Mouse (Mus musculus): Measurements from ENCODE around the gene Lpgat1. TPM values are rescaled to one million over a fixed set of nuclear protein-coding genes. Genes with fewer than 3 reads are reported as not detected.

Lpgat1 gene
- polyA plus RNA-seq, 1 experiment from 2014 or later = 34.9 TPM

GRCm38 (mm10) chr1:191720419-191720818, 2.8 kb downstream of the Lpgat1 start:
- no peak for ATAC-seq (replicated peaks; ENCODE audit: insufficient number of reproducible peaks, low FRiP score, low TSS enrichment, low read depth)
- no peak overlapping the region for H3K9ac ChIP-seq (replicated peaks; ENCODE audit: low read length)
- H3K27me3 ChIP-seq (ENCODE audit: control insufficient read depth, insufficient read depth, low read length) = no peaks in the 10 kb centered on the region
- no peaks in the 10 kb centered on the region for H3K4me1 ChIP-seq (ENCODE audit: control insufficient read depth, insufficient read depth, low read length)
- no peak overlapping the region for H3K4me2 ChIP-seq (ENCODE audit: low read depth, low read length)
- H3K4me3 ChIP-seq (ENCODE audit: low read depth, low read length) = no peak overlapping the region
- no peaks in the 10 kb centered on the region for H3K36me3 ChIP-seq (replicated peaks; ENCODE audit: control insufficient read depth, insufficient read depth, low read depth, low read length)
- DNase-seq (ENCODE audit: low spot score) = no peak
- H3K9me3 ChIP-seq (replicated peaks; ENCODE audit: control insufficient read depth, low read length) = no peaks in the 10 kb centered on the region
- H3K27ac ChIP-seq (replicated peaks; ENCODE audit: low read depth, low read length) = no peak overlapping the region
- 89% methylated on average over 3 of the region's 3 CpGs for WGBS

- no peak overlapping the region for H3K4me2 ChIP-seq (ENCODE audit: low read depth, low read length)
- DNase-seq (ENCODE audit: low spot score) (no peak), ATAC-seq (replicated peaks; ENCODE audit: insufficient number of reproducible peaks, low FRiP score, low TSS enrichment, low read depth) (no peak)
- no peak overlapping the region for H3K27ac ChIP-seq (replicated peaks; ENCODE audit: low read depth, low read length)
- no peaks in the 10 kb centered on the region for H3K4me1 ChIP-seq (ENCODE audit: control insufficient read depth, insufficient read depth, low read length)
- no peak overlapping the region for H3K4me3 ChIP-seq (ENCODE audit: low read depth, low read length)
- no peaks in the 10 kb centered on the region for H3K27me3 ChIP-seq (ENCODE audit: control insufficient read depth, insufficient read depth, low read length)
- no peaks in the 10 kb centered on the region for H3K36me3 ChIP-seq (replicated peaks; ENCODE audit: control insufficient read depth, insufficient read depth, low read depth, low read length)
- H3K9me3 ChIP-seq (replicated peaks; ENCODE audit: control insufficient read depth, low read length) = no peaks in the 10 kb centered on the region
- 84% methylated on average over 4 of the region's 4 CpGs for WGBS
- no peak overlapping the region for H3K9ac ChIP-seq (replicated peaks; ENCODE audit: low read length)
These were observed 5.1 kb downstream of the Lpgat1 start for GRCm38 (mm10) chr1:191722706-191723105.

GRCm38 (mm10) chr1:191723675-191724074, 6.0 kb downstream of the Lpgat1 start:
- H3K9me3 ChIP-seq (replicated peaks; ENCODE audit: control insufficient read depth, low read length) = no peaks in the 10 kb centered on the region
- no peaks in the 10 kb centered on the region for H3K4me1 ChIP-seq (ENCODE audit: control insufficient read depth, insufficient read depth, low read length)
- ATAC-seq (replicated peaks; ENCODE audit: insufficient number of reproducible peaks, low FRiP score, low TSS enrichment, low read depth) (no peak), DNase-seq (ENCODE audit: low spot score) (no peak)
- H3K4me2 ChIP-seq (ENCODE audit: low read depth, low read length) = no peak overlapping the region
- no peak overlapping the region for H3K27ac ChIP-seq (replicated peaks; ENCODE audit: low read depth, low read length)
- no peaks in the 10 kb centered on the region for H3K36me3 ChIP-seq (replicated peaks; ENCODE audit: control insufficient read depth, insufficient read depth, low read depth, low read length)
- H3K27me3 ChIP-seq (ENCODE audit: control insufficient read depth, insufficient read depth, low read length) = no peaks in the 10 kb centered on the region
- H3K4me3 ChIP-seq (ENCODE audit: low read depth, low read length) = no peak overlapping the region
- 71% methylated on average over 6 of the region's 6 CpGs for WGBS
- no peak overlapping the region for H3K9ac ChIP-seq (replicated peaks; ENCODE audit: low read length)

GRCm38 (mm10) chr1:191724385-191725061, 6.9 kb downstream of the Lpgat1 start:
- 78% methylated on average over 12 of the region's 12 CpGs for WGBS
- DNase-seq (ENCODE audit: low spot score) (no peak), ATAC-seq (replicated peaks; ENCODE audit: insufficient number of reproducible peaks, low FRiP score, low TSS enrichment, low read depth) (no peak)
- Histone ChIP-seq H3K9ac (replicated peaks; ENCODE audit: low read length) (no peak overlapping the region), H3K4me3 (ENCODE audit: low read depth, low read length) (no peak overlapping the region), H3K27ac (replicated peaks; ENCODE audit: low read depth, low read length) (no peak overlapping the region), H3K9me3 (replicated peaks; ENCODE audit: control insufficient read depth, low read length) (no peaks in the 10 kb centered on the region), H3K36me3 (replicated peaks; ENCODE audit: control insufficient read depth, insufficient read depth, low read depth, low read length) (no peaks in the 10 kb centered on the region), H3K4me2 (ENCODE audit: low read depth, low read length) (no peak overlapping the region), H3K4me1 (ENCODE audit: control insufficient read depth, insufficient read depth, low read length) (no peaks in the 10 kb centered on the region), H3K27me3 (ENCODE audit: control insufficient read depth, insufficient read depth, low read length) (no peaks in the 10 kb centered on the region)

GRCm38 (mm10) chr1:191732623-191733022, 15.0 kb downstream of the Lpgat1 start:
- H3K9me3 ChIP-seq (replicated peaks; ENCODE audit: control insufficient read depth, low read length) = no peaks in the 10 kb centered on the region
- H3K4me1 ChIP-seq (ENCODE audit: control insufficient read depth, insufficient read depth, low read length) = no peaks in the 10 kb centered on the region
- no peak overlapping the region for H3K27ac ChIP-seq (replicated peaks; ENCODE audit: low read depth, low read length)
- no peak overlapping the region for H3K4me2 ChIP-seq (ENCODE audit: low read depth, low read length)
- no peak overlapping the region for H3K4me3 ChIP-seq (ENCODE audit: low read depth, low read length)
- no peak overlapping the region for H3K9ac ChIP-seq (replicated peaks; ENCODE audit: low read length)
- H3K27me3 ChIP-seq (ENCODE audit: control insufficient read depth, insufficient read depth, low read length) = no peaks in the 10 kb centered on the region
- H3K36me3 ChIP-seq (replicated peaks; ENCODE audit: control insufficient read depth, insufficient read depth, low read depth, low read length) = no peaks in the 10 kb centered on the region
- WGBS = 92% methylated on average over 4 of the region's 4 CpGs
- no peak for DNase-seq (ENCODE audit: low spot score)
- ATAC-seq (replicated peaks; ENCODE audit: insufficient number of reproducible peaks, low FRiP score, low TSS enrichment, low read depth) = no peak

GRCm38 (mm10) chr1:191733822-191734221, 16.2 kb downstream of the Lpgat1 start:
- WGBS = 88% methylated on average over 4 of the region's 4 CpGs
- no peak overlapping the region for H3K4me2 ChIP-seq (ENCODE audit: low read depth, low read length)
- no peak overlapping the region for H3K9ac ChIP-seq (replicated peaks; ENCODE audit: low read length)
- ATAC-seq (replicated peaks; ENCODE audit: insufficient number of reproducible peaks, low FRiP score, low TSS enrichment, low read depth) (no peak), DNase-seq (ENCODE audit: low spot score) (no peak)
- H3K4me1 ChIP-seq (ENCODE audit: control insufficient read depth, insufficient read depth, low read length) = no peaks in the 10 kb centered on the region
- no peaks in the 10 kb centered on the region for H3K9me3 ChIP-seq (replicated peaks; ENCODE audit: control insufficient read depth, low read length)
- H3K36me3 ChIP-seq (replicated peaks; ENCODE audit: control insufficient read depth, insufficient read depth, low read depth, low read length) = no peaks in the 10 kb centered on the region
- no peak overlapping the region for H3K4me3 ChIP-seq (ENCODE audit: low read depth, low read length)
- no peaks in the 10 kb centered on the region for H3K27me3 ChIP-seq (ENCODE audit: control insufficient read depth, insufficient read depth, low read length)
- no peak overlapping the region for H3K27ac ChIP-seq (replicated peaks; ENCODE audit: low read depth, low read length)

GRCm38 (mm10) chr1:191736425-191736824, 18.8 kb downstream of the Lpgat1 start:
- no peak overlapping the region for H3K27ac ChIP-seq (replicated peaks; ENCODE audit: low read depth, low read length)
- H3K4me3 ChIP-seq (ENCODE audit: low read depth, low read length) = no peak overlapping the region
- H3K9ac ChIP-seq (replicated peaks; ENCODE audit: low read length) = no peak overlapping the region
- H3K9me3 ChIP-seq (replicated peaks; ENCODE audit: control insufficient read depth, low read length) = no peaks in the 10 kb centered on the region
- ATAC-seq (replicated peaks; ENCODE audit: insufficient number of reproducible peaks, low FRiP score, low TSS enrichment, low read depth) (no peak), DNase-seq (ENCODE audit: low spot score) (no peak)
- H3K4me1 ChIP-seq (ENCODE audit: control insufficient read depth, insufficient read depth, low read length) = no peaks in the 10 kb centered on the region
- H3K4me2 ChIP-seq (ENCODE audit: low read depth, low read length) = no peak overlapping the region
- H3K36me3 ChIP-seq (replicated peaks; ENCODE audit: control insufficient read depth, insufficient read depth, low read depth, low read length) = no peaks in the 10 kb centered on the region
- H3K27me3 ChIP-seq (ENCODE audit: control insufficient read depth, insufficient read depth, low read length) = no peaks in the 10 kb centered on the region

GRCm38 (mm10) chr1:191737871-191738270, 20.2 kb downstream of the Lpgat1 start:
- Histone ChIP-seq H3K4me1 (ENCODE audit: control insufficient read depth, insufficient read depth, low read length) (no peaks in the 10 kb centered on the region), H3K27me3 (ENCODE audit: control insufficient read depth, insufficient read depth, low read length) (no peaks in the 10 kb centered on the region), H3K4me2 (ENCODE audit: low read depth, low read length) (no peak overlapping the region), H3K4me3 (ENCODE audit: low read depth, low read length) (no peak overlapping the region), H3K27ac (replicated peaks; ENCODE audit: low read depth, low read length) (no peak overlapping the region), H3K36me3 (replicated peaks; ENCODE audit: control insufficient read depth, insufficient read depth, low read depth, low read length) (no peaks in the 10 kb centered on the region), H3K9ac (replicated peaks; ENCODE audit: low read length) (no peak overlapping the region), H3K9me3 (replicated peaks; ENCODE audit: control insufficient read depth, low read length) (no peaks in the 10 kb centered on the region)
- no peak for DNase-seq (ENCODE audit: low spot score)
- ATAC-seq (replicated peaks; ENCODE audit: insufficient number of reproducible peaks, low FRiP score, low TSS enrichment, low read depth) = no peak
- 77% methylated on average over 6 of the region's 6 CpGs for WGBS
